Mouse (Mus musculus): ENCODE results near the gene Dmap1.

GRCm38 (mm10) chr4:117636152-117636551, 45.9 kb downstream of the Dmap1 start:
- TF ChIP-seq NELFE (IDR thresholded peaks at IDR 0.05; ENCODE audit: low read depth, low read length) (no peak), SIN3A (IDR thresholded peaks at IDR 0.05; ENCODE audit: low read length) (no peak), MYB (IDR thresholded peaks at IDR 0.05; ENCODE audit: low read depth, low read length) (no peak), MAX (IDR thresholded peaks at IDR 0.05; ENCODE audit: low read length) (no peak), CHD2 (IDR thresholded peaks at IDR 0.05; ENCODE audit: low read length) (no peak), CTCF (IDR thresholded peaks at IDR 0.05 in 2 of 3, conservative IDR thresholded peaks at IDR 0.05 in 1 of 3; ENCODE audit: control insufficient read depth in 1 of 3, insufficient read depth in 1 of 3, low read depth in 2 of 3, low read length in 3 of 3, poor library complexity in 1 of 3, severe bottlenecking in 1 of 3) (no peak), POLR2A (IDR thresholded peaks at IDR 0.05; ENCODE audit: control insufficient read depth in 1 of 2, insufficient read depth in 1 of 2, low read depth in 1 of 2, low read length in 2 of 2, poor library complexity in 1 of 2) (no peak), ETS1 (IDR thresholded peaks at IDR 0.05; ENCODE audit: low read depth, low read length) (no peak)

All from MEL (cell line).